Mouse (Mus musculus) ES-E14 (cell line): Measurements from ENCODE around the gene Lrfn1. TPM values are rescaled to one million over a fixed set of nuclear protein-coding genes. Genes with fewer than 3 reads are reported as not detected.
A peak's percentile ranks its signal among the peaks of the same experiment; 100 is the strongest.

Source experiments
- DNase-seq: peaks from one replicate; pipeline ENCODE4 v3.0.0-alpha.2; 2013; ENCODE audit warnings: low read depth, low spot score
- H3K27ac ChIP-seq: 2 replicates; pipeline ENCODE4 v1.5.1; 2012; ENCODE audit warnings: low read depth, mild to moderate bottlenecking, low read length, moderate library complexity, mixed read lengths; ENCODE audit not compliant: poor library complexity, insufficient read depth, severe bottlenecking
- H3K36me3 ChIP-seq: 2 replicates; pipeline ENCODE4 v1.6.1; 2012; ENCODE audit warnings: mild to moderate bottlenecking, low read length, moderate library complexity, mixed read lengths; ENCODE audit not compliant: control insufficient read depth, poor library complexity, insufficient read depth, severe bottlenecking
- H3K4me1 ChIP-seq, 2 experiments: fragments of 150-350 bp in 1 of 2; sonication (generic) in 1 of 2; 2 replicates each; pipeline ENCODE4 v1.6.1; 2012; ENCODE audit warnings: low read length in 2 of 2, mild to moderate bottlenecking in 1 of 2, mixed read lengths in 1 of 2; ENCODE audit not compliant: control insufficient read depth in 2 of 2, insufficient read depth in 2 of 2, poor library complexity in 1 of 2
- H3K4me3 ChIP-seq, 2 experiments: fragments of 150-350 bp in 1 of 2; sonication (generic) in 1 of 2; 2 replicates each; pipeline ENCODE4 v1.5.1; 2012; ENCODE audit warnings: low read length in 2 of 2, low read depth in 1 of 2, mild to moderate bottlenecking in 1 of 2, mixed read lengths in 1 of 2; ENCODE audit not compliant: insufficient read depth in 1 of 2, poor library complexity in 1 of 2, severe bottlenecking in 1 of 2
- H3K9ac ChIP-seq: 2 replicates; pipeline ENCODE4 v1.6.1; 2012; ENCODE audit warnings: low read depth, mild to moderate bottlenecking, low read length, mixed read lengths; ENCODE audit not compliant: poor library complexity, insufficient read depth, severe bottlenecking
- H3K9me3 ChIP-seq: fragments of 150-350 bp; sonication (generic); 2 replicates; pipeline ENCODE4 v1.6.1; 2012; ENCODE audit warnings: low read depth, mild to moderate bottlenecking, low read length; ENCODE audit not compliant: control insufficient read depth, insufficient read depth
- CHD2 ChIP-seq: IDR thresholded peaks from 2 replicates; pipeline ENCODE4 v1.6.1; 2014; ENCODE audit warnings: mild to moderate bottlenecking, low read depth, low read length, inconsistent platforms
- HCFC1 ChIP-seq: IDR thresholded peaks from 2 replicates; pipeline ENCODE4 v1.6.1; 2012; ENCODE audit warnings: low read length, inconsistent platforms, borderline replicate concordance; ENCODE audit not compliant: insufficient read depth
- MAFK ChIP-seq: IDR thresholded peaks from 2 replicates; pipeline ENCODE4 v1.6.1; 2014; ENCODE audit warnings: mild to moderate bottlenecking, low read depth, low read length, inconsistent platforms; ENCODE audit not compliant: insufficient read depth
- ZC3H11A ChIP-seq: IDR thresholded peaks from 2 replicates; pipeline ENCODE4 v1.6.1; 2012; ENCODE audit warnings: low read depth, mild to moderate bottlenecking, inconsistent platforms, low read length, borderline replicate concordance
- ZNF384 ChIP-seq: IDR thresholded peaks from 2 replicates; pipeline ENCODE4 v1.6.1; 2012; ENCODE audit warnings: low read depth, low read length, inconsistent platforms
- in situ Hi-C, 2 experiments: fragments of 600-800 bp; cut with MboI; formaldehyde crosslinking; loops; one replicate each; pipeline ENCODE4 v1.15.1; 2025; ENCODE audit warnings: low sequenced_read_pairs in 2 of 2, inconsistent platforms in 1 of 2; ENCODE audit not compliant: unreplicated experiment in 2 of 2
- total RNA-seq: library from RNA; depleted of rRNA; stranded (reverse); fragments of 300-350 nt; gene quantifications from 2 replicates; pipeline ENCODE4 v1.2.3, GENCODE M21; 2012

Gene Lrfn1
- total RNA-seq, 1 experiment, result 17.1 TPM

DNA sequence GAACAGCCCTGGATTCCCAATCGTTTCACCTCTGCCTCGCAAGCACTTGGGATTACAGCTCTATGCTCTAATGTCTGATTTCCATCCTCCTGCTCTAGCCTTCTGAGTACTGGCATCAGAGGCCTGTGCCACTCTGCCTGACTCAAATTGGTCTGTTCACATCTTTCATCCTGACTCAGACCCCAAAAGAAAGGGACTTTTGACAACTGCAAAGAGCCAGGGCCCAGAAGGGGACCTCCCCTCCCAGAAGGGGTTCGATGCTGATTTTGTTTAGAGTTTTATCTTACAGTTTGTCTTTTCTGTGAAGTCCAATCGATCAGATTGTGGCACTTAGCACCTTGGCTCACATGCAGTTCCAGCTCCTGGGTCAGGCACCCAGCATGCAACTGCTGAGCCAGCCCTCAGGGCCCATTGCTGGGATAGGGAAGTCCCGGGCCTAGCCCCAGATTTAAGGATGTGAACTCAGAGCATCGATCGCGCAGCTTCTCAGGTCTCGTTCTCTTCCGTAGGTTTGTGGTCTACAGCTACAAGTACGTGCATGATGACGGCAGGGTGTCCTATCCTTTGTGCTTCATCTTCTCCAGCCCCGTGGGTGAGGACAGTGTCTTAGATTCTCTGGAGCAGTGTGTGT is 7.3 kb upstream of the Lrfn1 start:
- Histone ChIP-seq H3K9ac (no peak overlapping the region), H3K27ac (no peak overlapping the region), H3K4me1 (peaks cover 6 to 10% of the 10 kb centered on the region in 2 experiments; a peak in 3 of 4 replicates), H3K4me3 (no peak overlapping the region), H3K9me3 (no peaks in the 10 kb centered on the region), H3K36me3 (no peaks in the 10 kb centered on the region)
- in situ Hi-C loops, result no loop called here
- DNase-seq, result no peak
- TF ChIP-seq ZC3H11A, result no peak
- TF ChIP-seq MAFK, result no peak
- no peak for TF ChIP-seq HCFC1

DNA sequence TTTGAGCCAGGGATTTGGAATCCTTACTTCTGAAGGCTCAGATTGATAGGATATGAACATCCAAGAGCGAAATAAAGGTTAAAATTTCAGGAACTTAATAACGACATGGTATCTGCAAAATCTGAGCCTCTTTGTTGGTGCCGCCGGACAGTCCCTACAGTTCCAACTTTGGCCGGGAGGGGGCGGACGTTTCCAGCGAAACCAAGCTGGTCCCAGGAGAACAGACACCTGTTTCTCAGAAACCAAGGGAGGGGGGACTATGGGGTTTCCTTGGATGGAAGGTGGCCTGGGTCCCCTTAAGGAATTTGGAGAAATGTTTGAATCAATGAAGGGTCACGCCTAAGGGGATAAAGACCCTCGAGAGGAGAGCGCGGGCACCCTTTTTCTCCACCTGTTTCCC is 5.3 kb upstream of the Lrfn1 start:
- in situ Hi-C loops, result no loop called here
- peak overlapping the region; percentile 56; the same call in 1 of the 2 replicates for H3K9ac ChIP-seq
- H3K27ac ChIP-seq, result peak overlapping the region; percentile 89; the same call in 1 of the 2 replicates
- TF ChIP-seq ZC3H11A (peak; percentile 65; the same call in 1 of the 2 replicates), CHD2 (no peak), HCFC1 (no peak), ZNF384 (no peak), MAFK (no peak)
- DNase-seq, result peak; percentile 51
- H3K4me3 ChIP-seq, result no peak overlapping the region
- peaks cover 6 to 9% of the 10 kb centered on the region in 2 experiments; a peak in 3 of 4 replicates for H3K4me1 ChIP-seq
- no peaks in the 10 kb centered on the region for H3K36me3 ChIP-seq
- no peaks in the 10 kb centered on the region for H3K9me3 ChIP-seq

GRCm38 (mm10) chr7:28447101-28447830 is 4.5 kb upstream of the Lrfn1 start:
- DNase-seq, result peak; percentile 90
- no peaks in the 10 kb centered on the region for H3K36me3 ChIP-seq
- peak overlapping the region; percentile 65; the same call in 1 of the 2 replicates for H3K9ac ChIP-seq
- no peaks in the 10 kb centered on the region for H3K9me3 ChIP-seq
- TF ChIP-seq HCFC1 (no peak), CHD2 (0 out of 2 replicates have a peak, but pooled peaks have one; percentile 33)
- in situ Hi-C loops, result no loop called here
- H3K4me3 ChIP-seq, result peak overlapping the region; percentile 34 to 40
- H3K4me1 ChIP-seq, result peaks cover 6 to 9% of the 10 kb centered on the region in 2 experiments; a peak in 3 of 4 replicates
- H3K27ac ChIP-seq, result peak overlapping the region; percentile 89

DNA sequence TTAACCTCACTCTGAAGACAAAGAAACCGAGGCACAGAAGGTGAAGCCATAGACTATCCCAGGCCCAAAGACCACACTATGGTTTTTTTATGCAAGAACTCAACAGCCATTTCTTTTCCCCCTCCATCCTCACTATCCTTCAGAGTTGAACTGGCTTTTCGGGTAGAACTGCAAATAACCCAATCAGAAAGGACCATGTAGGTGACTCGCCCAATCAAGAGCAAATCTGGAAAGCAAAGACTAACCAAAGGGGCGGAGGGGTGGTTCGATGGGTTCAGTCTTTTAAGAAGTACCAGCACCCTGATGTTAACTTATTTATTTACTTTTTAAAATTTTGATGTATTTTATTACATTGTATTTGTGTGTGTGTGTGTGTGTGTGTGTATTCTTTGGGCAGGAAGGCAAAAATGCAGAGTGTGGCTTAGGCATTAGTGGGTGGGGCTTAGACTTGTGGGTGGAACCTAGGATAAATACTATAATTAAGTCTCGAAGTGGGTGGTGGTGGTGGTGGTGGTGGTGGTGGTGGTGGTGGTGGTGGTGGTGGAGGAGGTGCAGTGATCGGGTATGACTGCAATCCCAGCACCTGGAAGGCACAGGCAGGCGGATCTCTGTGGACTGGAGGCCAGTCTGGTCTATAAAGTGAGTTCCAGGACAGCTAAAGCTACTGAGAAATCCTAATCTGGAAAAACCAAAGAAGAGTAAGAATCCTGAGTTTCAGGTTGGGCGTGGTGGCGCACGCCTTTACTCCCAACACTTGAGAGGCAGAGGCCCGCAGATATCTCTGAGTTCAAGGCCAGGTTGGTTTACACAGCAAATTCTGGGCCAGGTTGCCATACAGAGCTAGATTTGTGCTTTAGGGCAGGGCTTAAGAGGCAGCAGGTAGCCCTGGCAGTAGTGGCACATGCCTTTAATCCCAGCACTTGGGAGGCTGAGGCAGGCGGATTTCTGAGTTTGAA is 3.6 kb upstream of the Lrfn1 start:
- TF ChIP-seq MAFK (no peak), ZNF384 (no peak), ZC3H11A (no peak), CHD2 (peak; percentile 61; the same call in 1 of the 2 replicates), HCFC1 (no peak)
- H3K9ac ChIP-seq, result peak overlapping the region; percentile 65; the same call in 1 of the 2 replicates
- H3K36me3 ChIP-seq, result no peaks in the 10 kb centered on the region
- H3K4me1 ChIP-seq, result peaks cover 6 to 16% of the 10 kb centered on the region in 2 experiments
- peak overlapping the region; percentile 89 for H3K27ac ChIP-seq
- H3K4me3 ChIP-seq, result peak overlapping the region; percentile 41 to 48
- DNase-seq, result peak; percentile 69
- in situ Hi-C loops, result no loop called here
- H3K9me3 ChIP-seq, result no peaks in the 10 kb centered on the region
